Mouse (Mus musculus): ENCODE measurements around the gene Afg1l. TPM values are rescaled to one million over a fixed set of nuclear protein-coding genes. Genes with fewer than 3 reads are reported as not detected.

Afg1l gene
- polyA plus RNA-seq, 1 experiment: 5.0 TPM

DNA sequence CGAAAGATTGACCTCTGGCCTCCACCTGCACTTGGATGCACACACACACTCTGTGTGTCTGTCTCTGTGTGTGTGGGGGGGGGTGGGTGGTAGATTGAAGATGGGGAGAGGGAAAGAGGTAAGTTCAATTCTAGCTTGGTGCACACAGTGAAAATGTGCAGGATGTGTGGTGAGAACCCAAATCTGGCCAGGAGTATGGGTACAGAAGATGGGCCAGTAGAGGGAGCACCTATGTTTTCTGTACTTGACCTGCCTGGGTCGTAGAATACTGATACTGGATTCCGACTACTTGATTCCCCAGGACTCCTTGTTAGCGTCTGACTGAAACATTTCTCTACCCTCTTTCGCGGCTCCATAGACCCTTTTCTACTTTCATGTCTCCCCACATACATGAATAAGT is 31.8 kb upstream of the Afg1l start:
- no peak for TF ChIP-seq CTCF (IDR thresholded peaks at IDR 0.05; ENCODE audit: control insufficient read depth, insufficient read depth, low read length)
- TF ChIP-seq POLR2A (IDR thresholded peaks at IDR 0.05; ENCODE audit: borderline replicate concordance, control insufficient read depth, low read depth, low read length): no peak
- Histone ChIP-seq H3K27ac (ENCODE audit: control insufficient read depth, insufficient read depth, low read depth, low read length, poor library complexity) (no peak overlapping the region), H3K4me3 (replicated peaks; ENCODE audit: control insufficient read depth, low read depth, low read length) (no peak overlapping the region), H3K4me1 (ENCODE audit: control insufficient read depth, insufficient read depth, low read length) (peaks cover 1% of the 10 kb centered on the region; the same call in 1 of the 2 replicates)
- WGBS: 83% methylated on average over 6 of the region's 6 CpGs

DNA sequence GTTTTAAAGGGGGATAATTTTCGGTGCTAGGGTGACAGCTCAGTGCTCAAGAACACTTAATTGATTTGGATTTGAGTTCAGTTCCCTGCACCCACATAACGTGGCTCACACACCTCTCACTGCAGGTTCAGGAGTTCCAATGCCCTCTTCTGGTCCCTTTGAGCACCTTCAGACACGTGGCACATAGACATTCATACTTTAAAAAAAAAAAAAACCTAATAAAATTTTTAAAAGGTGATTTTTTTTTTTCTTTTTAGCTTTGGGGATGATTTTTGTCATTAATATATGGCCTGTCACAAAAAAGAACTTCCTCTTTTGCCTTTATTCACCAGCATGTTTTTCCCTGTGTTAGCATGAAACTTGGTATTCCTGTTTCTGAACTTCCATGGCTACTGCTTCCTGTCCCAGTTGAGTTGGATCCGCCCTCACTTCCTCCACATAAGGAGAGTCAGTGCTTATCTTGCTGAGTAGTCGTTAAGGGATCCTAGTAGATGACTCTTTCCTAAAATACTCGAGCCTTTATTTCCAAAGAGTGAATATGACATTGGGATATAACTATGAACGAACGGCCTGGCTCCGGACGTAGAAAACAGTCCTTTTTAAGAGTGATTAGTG is 25.8 kb upstream of the Afg1l start:
- WGBS: 45% methylated on average over 10 of the region's 10 CpGs
- TF ChIP-seq POLR2A (IDR thresholded peaks at IDR 0.05; ENCODE audit: borderline replicate concordance, control insufficient read depth, low read depth, low read length) (no peak), CTCF (IDR thresholded peaks at IDR 0.05; ENCODE audit: control insufficient read depth, insufficient read depth, low read length) (0 out of 2 replicates have a peak, but pooled peaks have one; percentile 2)
- H3K4me1 ChIP-seq (ENCODE audit: control insufficient read depth, insufficient read depth, low read length): peaks cover 1% of the 10 kb centered on the region; the same call in 1 of the 2 replicates
- peak overlapping the region; percentile 9 for H3K4me3 ChIP-seq (replicated peaks; ENCODE audit: control insufficient read depth, low read depth, low read length)
- H3K27ac ChIP-seq (ENCODE audit: control insufficient read depth, insufficient read depth, low read depth, low read length, poor library complexity): no peak overlapping the region

GRCm38 (mm10) chr10:42502349-42503111 is 24.2 kb upstream of the Afg1l start:
- TF ChIP-seq CTCF (IDR thresholded peaks at IDR 0.05; ENCODE audit: control insufficient read depth, insufficient read depth, low read length) (no peak), POLR2A (IDR thresholded peaks at IDR 0.05; ENCODE audit: borderline replicate concordance, control insufficient read depth, low read depth, low read length) (no peak)
- Histone ChIP-seq H3K4me3 (replicated peaks; ENCODE audit: control insufficient read depth, low read depth, low read length) (peak overlapping the region; percentile 85), H3K27ac (ENCODE audit: control insufficient read depth, insufficient read depth, low read depth, low read length, poor library complexity) (peak overlapping the region; percentile 97), H3K4me1 (ENCODE audit: control insufficient read depth, insufficient read depth, low read length) (peaks cover 1% of the 10 kb centered on the region; the same call in 1 of the 2 replicates)
- under 1% methylated on average over 55 of the region's 55 CpGs for WGBS

GRCm38 (mm10) chr10:42501775-42502348 is 23.5 kb upstream of the Afg1l start, which contains the start of gene Snx3:
TSS of gene Snx3 (plus strand) at chr10:42502030.
- Histone ChIP-seq H3K4me3 (replicated peaks; ENCODE audit: control insufficient read depth, low read depth, low read length) (peak within 1 kb of the TSS; percentile 85), H3K27ac (ENCODE audit: control insufficient read depth, insufficient read depth, low read depth, low read length, poor library complexity) (peak within 1 kb of the TSS; percentile 97), H3K4me1 (ENCODE audit: control insufficient read depth, insufficient read depth, low read length) (peaks cover 1% of the 10 kb centered on the region; the same call in 1 of the 2 replicates)
- WGBS: under 1% methylated on average over 68 of the region's 68 CpGs
- no peak for TF ChIP-seq CTCF (IDR thresholded peaks at IDR 0.05; ENCODE audit: control insufficient read depth, insufficient read depth, low read length)
- peak; percentile 90 for TF ChIP-seq POLR2A (IDR thresholded peaks at IDR 0.05; ENCODE audit: borderline replicate concordance, control insufficient read depth, low read depth, low read length)

DNA sequence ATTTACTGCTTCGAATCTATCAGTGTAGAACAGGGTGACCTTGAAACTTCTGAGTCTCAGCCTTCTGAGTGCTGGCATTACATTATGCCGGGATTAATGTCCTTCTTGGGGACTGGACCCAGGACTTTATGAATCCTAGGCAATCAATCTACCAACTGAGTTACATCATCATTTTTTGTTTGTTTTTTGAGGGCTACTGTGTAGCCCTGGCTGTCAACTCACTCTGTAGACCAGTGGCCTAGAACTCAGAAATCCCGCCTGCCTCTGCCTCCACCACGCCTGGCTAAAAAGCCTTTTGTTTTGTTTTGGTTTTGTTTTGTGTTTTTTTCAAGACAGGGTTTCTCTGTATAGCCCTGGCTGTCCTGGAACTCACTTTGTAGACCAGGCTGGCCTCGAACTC is 22.8 kb upstream of the Afg1l start:
- 68% methylated on average over 5 of the region's 5 CpGs for WGBS
- Histone ChIP-seq H3K4me3 (replicated peaks; ENCODE audit: control insufficient read depth, low read depth, low read length) (peak overlapping the region; percentile 32), H3K4me1 (ENCODE audit: control insufficient read depth, insufficient read depth, low read length) (peaks cover 1% of the 10 kb centered on the region; the same call in 1 of the 2 replicates), H3K27ac (ENCODE audit: control insufficient read depth, insufficient read depth, low read depth, low read length, poor library complexity) (peak overlapping the region; percentile 97)
- no peak for TF ChIP-seq POLR2A (IDR thresholded peaks at IDR 0.05; ENCODE audit: borderline replicate concordance, control insufficient read depth, low read depth, low read length)
- no peak for TF ChIP-seq CTCF (IDR thresholded peaks at IDR 0.05; ENCODE audit: control insufficient read depth, insufficient read depth, low read length)

DNA sequence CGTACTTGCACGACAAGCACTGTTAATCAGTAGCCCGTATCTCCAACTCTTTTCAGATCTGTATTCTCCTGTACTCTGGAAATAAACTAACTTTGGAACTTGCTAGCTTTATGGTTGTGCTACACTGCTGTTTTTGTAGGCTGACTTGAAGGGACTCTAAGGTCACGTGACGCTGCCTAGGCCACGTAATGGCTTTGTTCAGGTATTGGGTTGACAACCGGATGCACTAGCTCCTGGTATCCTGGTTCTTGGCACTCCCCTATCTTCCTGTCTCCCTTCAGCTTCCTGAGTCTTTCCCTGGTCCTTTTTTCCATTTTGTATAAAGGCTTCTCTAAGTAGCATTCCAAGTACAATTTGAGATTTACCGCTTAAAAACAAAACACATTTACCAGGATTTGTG is 22.2 kb upstream of the Afg1l start:
- Histone ChIP-seq H3K4me3 (replicated peaks; ENCODE audit: control insufficient read depth, low read depth, low read length) (no peak overlapping the region), H3K4me1 (ENCODE audit: control insufficient read depth, insufficient read depth, low read length) (peaks cover 1% of the 10 kb centered on the region; the same call in 1 of the 2 replicates), H3K27ac (ENCODE audit: control insufficient read depth, insufficient read depth, low read depth, low read length, poor library complexity) (no peak overlapping the region)
- 92% methylated on average over 8 of the region's 8 CpGs for WGBS
- TF ChIP-seq CTCF (IDR thresholded peaks at IDR 0.05; ENCODE audit: control insufficient read depth, insufficient read depth, low read length) (no peak), POLR2A (IDR thresholded peaks at IDR 0.05; ENCODE audit: borderline replicate concordance, control insufficient read depth, low read depth, low read length) (no peak)

DNA sequence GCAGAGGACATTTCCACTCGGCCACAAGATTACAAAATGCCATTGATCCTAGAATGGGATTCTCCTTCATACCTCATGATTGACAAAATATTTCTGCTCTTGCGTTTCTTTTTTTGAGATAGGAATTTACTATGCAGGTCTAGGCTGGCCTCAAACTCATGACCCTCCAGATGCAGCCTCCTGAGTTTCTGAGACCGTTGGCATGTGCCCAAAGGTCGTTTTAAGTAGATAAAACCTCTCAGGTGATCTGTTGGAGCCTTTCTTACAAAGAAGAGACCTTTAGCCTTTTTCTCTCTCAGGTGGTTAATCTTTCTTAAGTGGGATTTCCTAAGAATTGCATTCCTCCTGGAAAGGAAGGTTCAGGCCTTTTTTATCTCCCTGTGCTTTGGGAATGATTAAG is 14.6 kb upstream of the Afg1l start:
- 66% methylated on average over 4 of the region's 4 CpGs for whole genome bisulfite sequencing

More for the DNA sequence above, 14.6 kb upstream of the Afg1l start:
- Histone ChIP-seq H3K4me3 (replicated peaks; ENCODE audit: control insufficient read depth, low read depth, low read length) (no peak overlapping the region), H3K27ac (ENCODE audit: control insufficient read depth, insufficient read depth, low read depth, low read length, poor library complexity) (no peak overlapping the region), H3K4me1 (ENCODE audit: control insufficient read depth, insufficient read depth, low read length) (no peaks in the 10 kb centered on the region)
- no peak for TF ChIP-seq POLR2A (IDR thresholded peaks at IDR 0.05; ENCODE audit: borderline replicate concordance, control insufficient read depth, low read depth, low read length)
- no peak for TF ChIP-seq CTCF (IDR thresholded peaks at IDR 0.05; ENCODE audit: control insufficient read depth, insufficient read depth, low read length)
